Mouse (Mus musculus) embryonic facial prominence, embryonic 11.5 days (tissue): ENCODE data around the gene 4930470P17Rik. TPM values are rescaled to one million over a fixed set of nuclear protein-coding genes. Genes with fewer than 3 reads are reported as not detected.

Source experiments
- ATAC-seq: fragments of 200-750 bp; cut with Nextera tagmentation; replicated peaks from 2 replicates; pipeline ENCODE4 v1.8.0; 2017; ENCODE audit warnings: low read depth; ENCODE audit not compliant: insufficient number of reproducible peaks, low FRiP score, low TSS enrichment
- DNase-seq: peaks from one replicate; pipeline ENCODE4 v3.0.0-alpha.2; 2015; ENCODE audit warnings: low spot score
- H3K27ac ChIP-seq: fragments of 300-500 bp; sonication (generic); replicated peaks from 2 replicates; pipeline ENCODE4 v1.5.1; 2014; ENCODE audit warnings: mild to moderate bottlenecking, low read depth, low read length, control low read depth
- H3K27me3 ChIP-seq: fragments of 300-500 bp; sonication (generic); 2 replicates; pipeline ENCODE4 v1.6.1; 2014; ENCODE audit warnings: mild to moderate bottlenecking, low read length, moderate library complexity, mixed read lengths; ENCODE audit not compliant: control insufficient read depth, insufficient read depth
- H3K36me3 ChIP-seq: fragments of 300-500 bp; sonication (generic); replicated peaks from 2 replicates; pipeline ENCODE4 v1.6.1; 2014; ENCODE audit warnings: low read depth, mild to moderate bottlenecking, low read length, moderate library complexity, mixed read lengths; ENCODE audit not compliant: control insufficient read depth, insufficient read depth
- H3K4me1 ChIP-seq: fragments of 300-500 bp; sonication (generic); 2 replicates; pipeline ENCODE4 v1.6.1; 2014; ENCODE audit warnings: low read length, mixed read lengths; ENCODE audit not compliant: control insufficient read depth, insufficient read depth
- H3K4me2 ChIP-seq: fragments of 300-500 bp; sonication (generic); 2 replicates; pipeline ENCODE4 v1.6.1; 2014; ENCODE audit warnings: low read depth, mild to moderate bottlenecking, control low read depth, low read length, moderate library complexity
- H3K4me3 ChIP-seq: fragments of 300-500 bp; sonication (generic); 2 replicates; pipeline ENCODE4 v1.5.1; 2014; ENCODE audit warnings: low read depth, low read length, control low read depth
- H3K9ac ChIP-seq: fragments of 300-500 bp; sonication (generic); replicated peaks from 2 replicates; pipeline ENCODE4 v1.6.1; 2014; ENCODE audit warnings: mild to moderate bottlenecking, control low read depth, low read length
- H3K9me3 ChIP-seq: fragments of 300-500 bp; sonication (generic); replicated peaks from 2 replicates; pipeline ENCODE4 v1.6.1; 2016; ENCODE audit warnings: mild to moderate bottlenecking, low read length, inconsistent platforms, mixed read lengths; ENCODE audit not compliant: control insufficient read depth
- WGBS: fragments of 180-500 bp; shearing (Covaris S2); extraction: QIAGEN DNeasy Blood & Tissue Kit; methylation state at CpG from one replicate; pipeline ENCODE4 v1.1.7; 2014; 5-methylcytosine and 5-hydroxymethylcytosine counted together
- polyA plus RNA-seq: library from polyadenylated mRNA; unstranded; fragments of >200 nt; fragmentation: Nextera tagmentation; extraction: Ambion mirVana; gene quantifications from 2 replicates; pipeline ENCODE4 v1.2.1, GENCODE M21; 2014

The 4930470P17Rik gene
- polyA plus RNA-seq, 1 experiment from 2014 or later: not detected

- no peak for DNase-seq
- Histone ChIP-seq H3K9me3 (no peaks in the 10 kb centered on the region), H3K27ac (no peak overlapping the region), H3K9ac (no peak overlapping the region), H3K4me1 (no peaks in the 10 kb centered on the region), H3K36me3 (no peaks in the 10 kb centered on the region), H3K4me3 (no peak overlapping the region), H3K27me3 (no peaks in the 10 kb centered on the region), H3K4me2 (no peak overlapping the region)
- 84% methylated on average over 3 of the region's 3 CpGs for WGBS
- no peak for ATAC-seq
Observed at GRCm38 (mm10) chr2:170577502-170577901, 24.3 kb downstream of the 4930470P17Rik start.

- H3K27me3 ChIP-seq: no peaks in the 10 kb centered on the region
- H3K27ac ChIP-seq: no peak overlapping the region
- no peaks in the 10 kb centered on the region for H3K4me1 ChIP-seq
- ATAC-seq (no peak), DNase-seq (no peak)
- WGBS: 83% methylated on average over 12 of the region's 12 CpGs
- H3K4me2 ChIP-seq: no peak overlapping the region
- H3K36me3 ChIP-seq: no peaks in the 10 kb centered on the region
- no peaks in the 10 kb centered on the region for H3K9me3 ChIP-seq
- no peak overlapping the region for H3K4me3 ChIP-seq
- H3K9ac ChIP-seq: no peak overlapping the region
Observed at GRCm38 (mm10) chr2:170576077-170576476, 25.7 kb downstream of the 4930470P17Rik start.

- ATAC-seq (no peak), DNase-seq (no peak)
- Histone ChIP-seq H3K36me3 (no peaks in the 10 kb centered on the region), H3K4me2 (no peak overlapping the region), H3K27me3 (no peaks in the 10 kb centered on the region), H3K9me3 (no peaks in the 10 kb centered on the region), H3K4me1 (no peaks in the 10 kb centered on the region), H3K9ac (no peak overlapping the region), H3K4me3 (no peak overlapping the region), H3K27ac (no peak overlapping the region)
- 88% methylated on average over 8 of the region's 8 CpGs for WGBS
Observed at GRCm38 (mm10) chr2:170564995-170565394, 36.8 kb downstream of the 4930470P17Rik start.

- Histone ChIP-seq H3K4me3 (no peak overlapping the region), H3K27ac (no peak overlapping the region), H3K9me3 (no peaks in the 10 kb centered on the region), H3K36me3 (no peaks in the 10 kb centered on the region), H3K27me3 (no peaks in the 10 kb centered on the region), H3K4me1 (no peaks in the 10 kb centered on the region), H3K9ac (no peak overlapping the region), H3K4me2 (no peak overlapping the region)
- WGBS: 75% methylated on average over 15 of the region's 15 CpGs
- ATAC-seq (peak; percentile 44; the same call in 1 of the 2 replicates), DNase-seq (no peak)
Observed at GRCm38 (mm10) chr2:170563956-170564855, 37.6 kb downstream of the 4930470P17Rik start.

- H3K9ac ChIP-seq: no peak overlapping the region
- no peaks in the 10 kb centered on the region for H3K4me1 ChIP-seq
- no peaks in the 10 kb centered on the region for H3K9me3 ChIP-seq
- 49% methylated on average over 7 of the region's 7 CpGs for WGBS
- no peaks in the 10 kb centered on the region for H3K27me3 ChIP-seq
- no peak overlapping the region for H3K4me2 ChIP-seq
- H3K36me3 ChIP-seq: no peaks in the 10 kb centered on the region
- H3K27ac ChIP-seq: no peak overlapping the region
- no peak overlapping the region for H3K4me3 ChIP-seq
- ATAC-seq (no peak), DNase-seq (no peak)
Observed at GRCm38 (mm10) chr2:170552088-170552487, 49.7 kb downstream of the 4930470P17Rik start.

GRCm38 (mm10) chr2:170550240-170550639 is 51.6 kb downstream of the 4930470P17Rik start:
- Histone ChIP-seq H3K4me3 (no peak overlapping the region), H3K27ac (no peak overlapping the region), H3K4me1 (no peaks in the 10 kb centered on the region), H3K36me3 (no peaks in the 10 kb centered on the region), H3K27me3 (no peaks in the 10 kb centered on the region), H3K4me2 (no peak overlapping the region), H3K9me3 (no peaks in the 10 kb centered on the region), H3K9ac (no peak overlapping the region)
- DNase-seq: no peak
- no peak for ATAC-seq
- 49% methylated on average over 5 of the region's 5 CpGs for WGBS

GRCm38 (mm10) chr2:170549146-170549545 is 52.7 kb downstream of the 4930470P17Rik start:
- Histone ChIP-seq H3K27ac (no peak overlapping the region), H3K4me2 (no peak overlapping the region), H3K9me3 (no peaks in the 10 kb centered on the region), H3K4me1 (no peaks in the 10 kb centered on the region), H3K27me3 (no peaks in the 10 kb centered on the region), H3K9ac (no peak overlapping the region), H3K4me3 (no peak overlapping the region), H3K36me3 (no peaks in the 10 kb centered on the region)
- ATAC-seq (no peak), DNase-seq (no peak)
- 80% methylated on average over 2 of the region's 2 CpGs for WGBS

GRCm38 (mm10) chr2:170548046-170548445 is 53.8 kb downstream of the 4930470P17Rik start:
- ATAC-seq (peak; percentile 50), DNase-seq (no peak)
- H3K36me3 ChIP-seq: no peaks in the 10 kb centered on the region
- no peaks in the 10 kb centered on the region for H3K4me1 ChIP-seq
- no peak overlapping the region for H3K4me2 ChIP-seq
- H3K27ac ChIP-seq: no peak overlapping the region
- no peaks in the 10 kb centered on the region for H3K9me3 ChIP-seq
- no peaks in the 10 kb centered on the region for H3K27me3 ChIP-seq
- no peak overlapping the region for H3K9ac ChIP-seq
- no peak overlapping the region for H3K4me3 ChIP-seq
- WGBS: 11% methylated on average over 4 of the region's 4 CpGs
